Mouse (Mus musculus): ENCODE measurements at regions not wholly inside any gene's neighbourhood (a gene's known extent, or its start where the extent isn't known, plus 50 kb on each side); places are given as distances from the start of the nearest gene placed in this dataset.

DNA sequence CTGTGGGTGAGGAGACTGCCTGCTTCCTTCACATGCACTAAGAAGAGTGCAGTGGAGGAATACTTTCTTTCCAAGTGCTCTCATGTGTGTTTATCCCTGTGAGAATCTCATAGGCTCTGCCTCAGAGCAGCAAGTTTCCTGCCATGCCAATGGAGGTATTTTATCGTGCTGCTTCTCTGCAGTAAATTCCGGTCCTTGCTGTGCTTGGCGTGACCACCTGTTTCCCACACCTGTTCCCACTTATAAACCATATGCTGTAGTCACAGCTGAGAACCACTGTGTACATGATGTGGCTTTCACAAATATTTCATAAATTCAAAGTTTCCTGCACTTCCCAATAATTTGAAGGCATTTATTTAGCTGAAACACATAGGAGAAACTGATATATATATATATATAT, 634.0 kb downstream of the Stim2 start:
- Histone ChIP-seq H3K4me3 (ENCODE audit: low read depth, low read length) (no peak overlapping the region), H3K4me2 (no peak overlapping the region), H3K27me3 (ENCODE audit: insufficient read depth, low read length) (no peaks in the 10 kb centered on the region), H3K27ac (ENCODE audit: low read depth) (no peak overlapping the region), H3K4me1 (ENCODE audit: insufficient read depth) (no peaks in the 10 kb centered on the region), H3K36me3 (ENCODE audit: insufficient read depth) (no peaks in the 10 kb centered on the region), H3K9me3 (ENCODE audit: low read depth, low read length) (no peaks in the 10 kb centered on the region), H3K9ac (no peak overlapping the region)
- 68% methylated on average over 3 of the region's 3 CpGs for WGBS
- ATAC-seq (ENCODE audit: insufficient read depth) (no peak), DNase-seq (no peak)
- no peak for TF ChIP-seq CTCF (IDR thresholded peaks at IDR 0.05; ENCODE audit: low read depth)

Measured in lung, embryonic 14.5 days (tissue).